Mouse (Mus musculus): ENCODE results near the gene Tmem167b. TPM values are rescaled to one million over a fixed set of nuclear protein-coding genes. Genes with fewer than 3 reads are reported as not detected.

The Tmem167b gene
- polyA plus RNA-seq, 1 experiment from 2014 or later = 59.5 TPM

DNA sequence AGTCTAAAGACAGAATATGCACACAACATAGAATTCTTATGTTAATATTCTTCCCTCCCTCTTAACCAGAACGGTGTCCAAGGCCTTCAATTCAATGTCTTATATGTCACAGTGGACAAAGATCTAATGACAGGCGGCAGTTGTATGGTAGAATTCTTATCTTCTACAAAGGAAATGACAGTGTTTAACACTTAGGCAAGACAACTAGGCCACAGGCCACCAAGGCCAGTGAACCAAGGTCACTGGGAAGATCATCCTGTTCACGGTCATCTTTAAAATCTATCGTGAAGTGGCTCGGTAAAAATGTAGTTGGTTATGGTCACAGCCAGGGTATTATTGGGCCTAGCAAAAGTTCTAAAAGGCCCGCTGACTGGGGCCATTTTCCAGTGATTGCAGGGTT lies 28.3 kb downstream of the Tmem167b start, which contains the start of gene 1700013F07Rik:
Gene 1700013F07Rik, plus strand, starts transcription at position 200 of the 400 bp plus-strand sequence.
- Histone ChIP-seq H3K4me2 (no peak within 1 kb of the TSS), H3K4me1 (peaks cover 19% of the 10 kb centered on the region), H3K9ac (no peak within 1 kb of the TSS), H3K4me3 (no peak within 1 kb of the TSS), H3K9me3 (replicated peaks) (no peaks in the 10 kb centered on the region), H3K27me3 (peaks cover 21% of the 10 kb centered on the region), H3K36me3 (ENCODE audit: poor library complexity, severe bottlenecking) (no peaks in the 10 kb centered on the region), H3K27ac (no peak within 1 kb of the TSS)
- ATAC-seq = no peak
- WGBS = 87% methylated on average over 6 of the region's 6 CpGs

DNA sequence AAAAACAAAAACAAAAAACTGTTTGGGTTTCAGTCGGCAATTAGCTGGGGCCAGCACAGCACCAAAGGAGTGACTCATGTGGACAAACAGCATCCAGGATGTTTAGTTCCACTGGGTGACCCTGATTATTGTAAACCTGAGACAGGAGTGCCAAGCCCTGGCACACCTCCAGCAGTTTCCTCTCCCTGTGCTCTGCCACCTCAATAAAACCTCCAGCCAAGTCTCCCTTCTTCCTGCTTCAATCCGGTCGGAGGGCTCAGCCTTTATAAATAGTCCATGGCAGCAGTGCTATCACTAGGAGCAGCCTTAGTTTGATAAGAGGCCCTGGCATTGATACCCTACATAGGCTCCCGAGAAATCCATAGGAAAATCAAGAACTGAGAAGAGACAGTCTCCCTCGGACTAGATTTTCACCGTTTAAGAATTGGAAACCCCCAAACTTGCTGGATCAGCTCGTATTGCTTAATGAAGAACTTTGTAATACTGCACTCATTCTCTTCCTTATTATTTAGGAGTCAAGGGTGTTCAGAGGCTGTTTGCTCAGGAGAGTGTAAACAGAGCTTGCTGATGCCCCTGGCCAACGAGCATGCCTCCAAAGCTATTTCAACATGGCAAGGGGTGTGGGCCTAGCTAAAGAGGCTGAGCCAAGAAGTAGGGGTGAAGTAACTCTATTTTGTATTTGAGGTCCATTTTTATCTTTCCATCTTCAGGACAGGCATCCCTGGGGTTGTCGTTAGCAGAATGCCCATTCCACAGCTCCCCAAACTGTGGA lies 29.0 kb downstream of the Tmem167b start:
- no peak for ATAC-seq
- Histone ChIP-seq H3K4me3 (no peak overlapping the region), H3K4me1 (peaks cover 19% of the 10 kb centered on the region), H3K36me3 (ENCODE audit: poor library complexity, severe bottlenecking) (no peaks in the 10 kb centered on the region), H3K9me3 (replicated peaks) (peaks cover 3% of the 10 kb centered on the region; the same call in 1 of the 2 replicates), H3K27ac (no peak overlapping the region), H3K4me2 (no peak overlapping the region), H3K9ac (no peak overlapping the region), H3K27me3 (peaks cover 18% of the 10 kb centered on the region)
- whole genome bisulfite sequencing = 80% methylated on average over 9 of the region's 9 CpGs

GRCm38 (mm10) chr3:108528489-108528888 lies 33.8 kb downstream of the Tmem167b start:
- no peak overlapping the region for H3K4me3 ChIP-seq

DNA sequence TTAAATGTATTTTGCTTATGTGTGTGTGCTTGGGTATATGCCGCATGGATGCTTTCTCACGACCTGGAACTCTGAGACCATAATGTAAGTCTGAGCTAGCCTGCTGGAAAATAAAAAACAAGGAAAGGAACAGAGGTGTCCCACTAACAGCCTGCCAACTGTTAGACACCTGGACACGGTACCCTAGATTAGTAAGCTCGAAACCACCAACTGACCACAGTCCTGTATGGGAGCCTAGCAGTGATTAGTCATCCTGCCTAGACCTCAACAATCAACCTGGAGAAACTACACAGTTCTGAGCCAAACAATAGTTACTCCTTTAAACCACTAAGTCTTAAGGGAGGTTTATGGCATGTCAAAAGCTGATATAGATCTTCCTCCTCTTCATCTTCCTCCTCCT lies 38.9 kb downstream of the Tmem167b start:
- ATAC-seq = no peak
- Histone ChIP-seq H3K36me3 (ENCODE audit: poor library complexity, severe bottlenecking) (no peaks in the 10 kb centered on the region), H3K27me3 (no peaks in the 10 kb centered on the region), H3K9ac (no peak overlapping the region), H3K27ac (no peak overlapping the region), H3K9me3 (replicated peaks) (peaks cover 2% of the 10 kb centered on the region; the same call in 1 of the 2 replicates), H3K4me2 (no peak overlapping the region), H3K4me3 (no peak overlapping the region), H3K4me1 (no peaks in the 10 kb centered on the region)
- WGBS = 87% methylated on average over 4 of the region's 4 CpGs

More at GRCm38 (mm10) chr3:108528489-108528888, 33.8 kb downstream of the Tmem167b start:
- Histone ChIP-seq H3K4me2 (no peak overlapping the region), H3K9ac (no peak overlapping the region), H3K9me3 (replicated peaks) (peaks cover 4% of the 10 kb centered on the region; the same call in 1 of the 2 replicates), H3K27ac (no peak overlapping the region), H3K27me3 (no peaks in the 10 kb centered on the region; the same call in 1 of the 2 replicates), H3K36me3 (ENCODE audit: poor library complexity, severe bottlenecking) (no peaks in the 10 kb centered on the region), H3K4me1 (no peaks in the 10 kb centered on the region)
- WGBS = 93% methylated on average over 8 of the region's 8 CpGs
- no peak for ATAC-seq

GRCm38 (mm10) chr3:108518276-108518675 lies 44.0 kb downstream of the Tmem167b start:
- Histone ChIP-seq H3K9ac (no peak overlapping the region), H3K4me2 (no peak overlapping the region), H3K4me3 (no peak overlapping the region), H3K27ac (no peak overlapping the region), H3K36me3 (ENCODE audit: poor library complexity, severe bottlenecking) (no peaks in the 10 kb centered on the region), H3K4me1 (no peaks in the 10 kb centered on the region), H3K9me3 (replicated peaks) (no peaks in the 10 kb centered on the region), H3K27me3 (no peaks in the 10 kb centered on the region)
- 65% methylated on average over 4 of the region's 4 CpGs for WGBS
- no peak for ATAC-seq

DNA sequence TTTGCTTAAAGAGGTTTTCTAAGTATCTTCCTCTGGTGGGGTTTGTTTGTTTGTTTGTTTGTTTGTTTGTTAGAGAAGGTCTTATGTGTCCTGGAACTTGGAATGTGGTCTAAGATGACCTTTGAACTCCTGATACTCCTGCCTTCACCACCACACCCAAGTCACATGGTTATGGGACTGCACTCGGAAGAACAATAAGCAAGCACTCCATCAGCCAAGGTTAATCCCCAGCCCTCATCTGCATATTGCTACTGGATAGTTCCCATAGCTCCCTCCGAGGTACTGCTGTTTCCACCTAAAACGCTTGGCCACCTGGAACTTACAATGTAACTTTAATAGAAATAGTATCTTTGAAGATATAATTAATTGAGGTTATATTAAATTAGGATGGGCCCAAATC lies 48.8 kb downstream of the Tmem167b start:
- no peak overlapping the region for H3K9ac ChIP-seq
- no peak overlapping the region for H3K27ac ChIP-seq
- no peaks in the 10 kb centered on the region for H3K36me3 ChIP-seq (ENCODE audit: poor library complexity, severe bottlenecking)
- H3K4me1 ChIP-seq = peaks cover 21% of the 10 kb centered on the region
- no peak for ATAC-seq
- no peaks in the 10 kb centered on the region for H3K9me3 ChIP-seq (replicated peaks)
- H3K4me2 ChIP-seq = no peak overlapping the region
- H3K27me3 ChIP-seq = peaks cover 8% of the 10 kb centered on the region; the same call in 1 of the 2 replicates
- 57% methylated on average over 3 of the region's 3 CpGs for WGBS
- no peak overlapping the region for H3K4me3 ChIP-seq

- peak overlapping the region; percentile 49 for H3K27ac ChIP-seq
- peaks cover 8% of the 10 kb centered on the region; the same call in 1 of the 2 replicates for H3K27me3 ChIP-seq
- 4% methylated on average over 9 of the region's 9 CpGs for WGBS
- no peak overlapping the region for H3K9ac ChIP-seq
- ATAC-seq = peak; percentile 87
- H3K36me3 ChIP-seq (ENCODE audit: poor library complexity, severe bottlenecking) = no peaks in the 10 kb centered on the region
- H3K9me3 ChIP-seq (replicated peaks) = no peaks in the 10 kb centered on the region
- H3K4me3 ChIP-seq = no peak overlapping the region
- peak overlapping the region; percentile 22; the same call in 1 of the 2 replicates for H3K4me2 ChIP-seq
- H3K4me1 ChIP-seq = peaks cover 21% of the 10 kb centered on the region
These were observed 51.4 kb downstream of the Tmem167b start for GRCm38 (mm10) chr3:108510716-108511483.

DNA sequence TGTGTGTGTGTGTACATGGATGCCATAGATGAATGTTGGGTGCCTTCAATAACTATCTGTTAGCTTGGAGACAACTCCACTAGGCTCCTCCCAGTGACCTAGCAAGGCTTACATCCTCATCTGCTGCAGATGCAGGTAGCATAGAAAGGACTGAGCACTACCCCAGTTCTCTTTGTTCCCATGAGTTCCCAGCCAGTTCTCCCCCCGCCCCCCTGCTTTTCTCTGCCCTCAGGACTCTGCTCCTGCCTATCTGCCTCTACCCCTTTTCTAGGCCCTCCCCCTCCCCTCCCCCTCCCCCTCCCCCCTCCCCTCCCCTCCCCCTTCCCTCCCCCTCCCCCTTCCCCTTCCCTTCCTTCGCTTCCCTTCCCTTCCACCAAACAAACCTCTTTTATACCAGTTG lies 52.1 kb downstream of the Tmem167b start:
- Histone ChIP-seq H3K9me3 (replicated peaks) (no peaks in the 10 kb centered on the region), H3K4me3 (no peak overlapping the region), H3K9ac (no peak overlapping the region), H3K36me3 (ENCODE audit: poor library complexity, severe bottlenecking) (no peaks in the 10 kb centered on the region), H3K27me3 (peaks cover 8% of the 10 kb centered on the region; the same call in 1 of the 2 replicates), H3K4me1 (peaks cover 21% of the 10 kb centered on the region), H3K4me2 (no peak overlapping the region), H3K27ac (no peak overlapping the region)
- WGBS = 38% methylated on average over 2 of the region's 2 CpGs
- 0 out of 2 replicates have a peak, but pooled peaks have one; percentile 31 for ATAC-seq

DNA sequence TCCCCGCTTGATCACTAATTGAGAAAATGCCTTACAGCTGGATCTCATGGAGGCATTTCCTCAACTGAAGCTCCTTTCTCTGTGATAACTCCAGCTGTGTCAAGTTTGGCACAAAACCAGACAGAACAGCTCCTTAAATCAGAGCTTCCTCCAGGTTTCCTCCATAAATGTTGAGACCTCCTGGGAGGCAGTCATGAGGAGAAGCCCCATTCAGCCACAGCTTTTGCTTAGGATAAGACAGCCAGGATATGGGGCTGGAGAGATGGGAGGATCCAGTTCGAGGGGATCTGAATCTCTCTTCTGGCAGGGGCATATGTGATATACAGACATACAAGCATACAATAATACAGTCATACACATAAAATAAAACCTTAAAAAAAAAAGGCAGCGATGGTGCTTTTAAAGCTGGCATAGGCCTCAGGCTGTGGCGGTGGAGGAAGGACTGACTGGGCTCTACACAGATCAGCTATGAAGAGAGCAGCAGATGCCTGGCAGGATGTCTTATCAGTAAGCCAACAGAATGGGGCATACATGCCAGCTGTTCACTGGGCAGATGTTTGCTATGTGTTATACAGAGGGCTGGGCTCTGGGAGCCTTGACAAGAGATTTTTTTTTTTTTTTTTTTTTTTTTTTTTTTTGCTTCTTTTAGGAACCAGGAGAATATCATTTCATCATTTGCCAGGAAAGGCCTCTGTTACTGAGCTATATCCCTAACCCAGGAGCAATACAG lies 53.4 kb downstream of the Tmem167b start:
- no peak for ATAC-seq
- no peak overlapping the region for H3K4me2 ChIP-seq
- H3K9ac ChIP-seq = no peak overlapping the region
- peaks cover 21% of the 10 kb centered on the region for H3K4me1 ChIP-seq
- H3K4me3 ChIP-seq = no peak overlapping the region
- no peaks in the 10 kb centered on the region for H3K36me3 ChIP-seq (ENCODE audit: poor library complexity, severe bottlenecking)
- 71% methylated on average over 4 of the region's 4 CpGs for WGBS
- H3K27me3 ChIP-seq = peaks cover 8% of the 10 kb centered on the region; the same call in 1 of the 2 replicates
- H3K9me3 ChIP-seq (replicated peaks) = no peaks in the 10 kb centered on the region
- no peak overlapping the region for H3K27ac ChIP-seq

Measured in forebrain, embryonic 13.5 days (tissue).